Mouse (Mus musculus) kidney, embryonic 15.5 days (tissue): ENCODE measurements around the gene Dnah7a. TPM values are rescaled to one million over a fixed set of nuclear protein-coding genes. Genes with fewer than 3 reads are reported as not detected.

Experiments used
- ATAC-seq: fragments of 200-750 bp; cut with Nextera tagmentation; replicated peaks from 2 replicates; pipeline ENCODE4 v1.8.0; 2017; ENCODE audit warnings: moderate TSS enrichment; ENCODE audit not compliant: low FRiP score
- H3K27ac ChIP-seq: fragments of 300-500 bp; sonication (generic); 2 replicates; pipeline ENCODE4 v1.5.1; 2015; ENCODE audit warnings: mild to moderate bottlenecking, inconsistent platforms
- H3K27me3 ChIP-seq: fragments of 300-500 bp; sonication (generic); 2 replicates; pipeline ENCODE4 v1.6.1; 2015; ENCODE audit warnings: inconsistent platforms
- H3K36me3 ChIP-seq: fragments of 300-500 bp; sonication (generic); 2 replicates; pipeline ENCODE4 v1.6.1; 2015; ENCODE audit warnings: inconsistent platforms
- H3K4me1 ChIP-seq: fragments of 300-500 bp; sonication (generic); 2 replicates; pipeline ENCODE4 v1.6.1; 2015; ENCODE audit warnings: inconsistent platforms
- H3K4me2 ChIP-seq: fragments of 300-500 bp; sonication (generic); 2 replicates; pipeline ENCODE4 v1.6.1; 2015; ENCODE audit warnings: moderate library complexity, mild to moderate bottlenecking, inconsistent platforms
- H3K4me3 ChIP-seq: fragments of 300-500 bp; sonication (generic); replicated peaks from 2 replicates; pipeline ENCODE4 v1.5.1; 2015; ENCODE audit warnings: mild to moderate bottlenecking, inconsistent platforms
- H3K9ac ChIP-seq: fragments of 300-500 bp; sonication (generic); 2 replicates; pipeline ENCODE4 v1.6.1; 2015; ENCODE audit warnings: mild to moderate bottlenecking, inconsistent platforms
- H3K9me3 ChIP-seq: fragments of 300-500 bp; sonication (generic); replicated peaks from 2 replicates; pipeline ENCODE4 v1.6.1; 2016; ENCODE audit warnings: inconsistent platforms
- WGBS: fragments of 180-500 bp; shearing (Covaris S2); methylation state at CpG from one replicate; pipeline ENCODE4 v1.1.7; 2015; ENCODE audit warnings: mixed read lengths; 5-methylcytosine and 5-hydroxymethylcytosine counted together
- microRNA-seq: library from miRNA; unstranded; fragments of <30 nt; microRNA quantifications from one replicate; pipeline ENCODE4, GENCODE M21; 2016
- polyA plus RNA-seq: library from polyadenylated mRNA; unstranded; fragments of >200 nt; fragmentation: Nextera tagmentation; extraction: Ambion mirVana; gene quantifications from 2 replicates; pipeline ENCODE4 v1.2.1, GENCODE M21; 2015

Dnah7a gene
- polyA plus RNA-seq, 1 experiment from 2014 or later: 1.6 TPM

GRCm38 (mm10) chr1:53352327-53353261 is 354.0 kb downstream of the Dnah7a start, which contains the start of the genes Asdurf, Gm28551 and Asnsd1:
Asdurf (minus strand) TSS chr1:53352619.
Gm28551 (minus strand) TSS chr1:53352667.
Asnsd1 (minus strand) TSS chr1:53352752.
- peaks cover 6% of the 10 kb centered on the region for H3K4me1 ChIP-seq
- 0% methylated on average over 43 of the region's 44 CpGs for WGBS
- peaks cover 25% of the 10 kb centered on the region for H3K36me3 ChIP-seq
- peak; percentile 100 for ATAC-seq
- peak within 1 kb of the TSS; percentile 92 for H3K4me3 ChIP-seq
- no peaks in the 10 kb centered on the region for H3K9me3 ChIP-seq
- no peaks in the 10 kb centered on the region for H3K27me3 ChIP-seq
- H3K9ac ChIP-seq: peak within 1 kb of the TSS; percentile 96
- H3K27ac ChIP-seq: peak within 1 kb of the TSS; percentile 91
- H3K4me2 ChIP-seq: peak within 1 kb of the TSS; percentile 54

Small RNA genes within 50 kb of the gene (microRNA-seq; reads per million reads assigned to microRNA genes)
- not detected for gene Gm25240

Other genes with a start within 250 kb of the Dnah7a start
- 13.0 and 16.5 TPM in 2 replicates for gene Stk17b, start 78.4 kb upstream of the Dnah7a start, polyA plus RNA-seq